Mouse (Mus musculus): Measurements from ENCODE around the gene Hist4h4. TPM values are rescaled to one million over a fixed set of nuclear protein-coding genes. Genes with fewer than 3 reads are reported as not detected.

The Hist4h4 gene
- polyA plus RNA-seq, 1 experiment from 2014 or later = 0.44 TPM

GRCm38 (mm10) chr6:136776392-136776791 lies 27.8 kb downstream of the Hist4h4 start:
- no peaks in the 10 kb centered on the region for H3K4me1 ChIP-seq
- no peak overlapping the region for H3K9ac ChIP-seq (replicated peaks)
- no peak overlapping the region for H3K4me3 ChIP-seq (replicated peaks)
- H3K4me2 ChIP-seq = no peak overlapping the region
- ATAC-seq (ENCODE audit: low FRiP score) = no peak
- H3K27me3 ChIP-seq (replicated peaks) = no peaks in the 10 kb centered on the region
- no peaks in the 10 kb centered on the region for H3K9me3 ChIP-seq (replicated peaks)
- H3K27ac ChIP-seq (replicated peaks) = no peak overlapping the region
- H3K36me3 ChIP-seq = no peaks in the 10 kb centered on the region
- 84% methylated on average over 1 of the region's 1 CpGs for WGBS

GRCm38 (mm10) chr6:136769859-136770258 lies 34.4 kb downstream of the Hist4h4 start:
- Histone ChIP-seq H3K4me1 (no peaks in the 10 kb centered on the region), H3K27ac (replicated peaks) (no peak overlapping the region), H3K27me3 (replicated peaks) (no peaks in the 10 kb centered on the region), H3K36me3 (no peaks in the 10 kb centered on the region), H3K9me3 (replicated peaks) (no peaks in the 10 kb centered on the region), H3K9ac (replicated peaks) (no peak overlapping the region), H3K4me2 (no peak overlapping the region), H3K4me3 (replicated peaks) (no peak overlapping the region)
- no peak for ATAC-seq (ENCODE audit: low FRiP score)
- 84% methylated on average over 7 of the region's 7 CpGs for WGBS

GRCm38 (mm10) chr6:136769143-136769542 lies 35.1 kb downstream of the Hist4h4 start:
- H3K9me3 ChIP-seq (replicated peaks) = no peaks in the 10 kb centered on the region
- H3K4me3 ChIP-seq (replicated peaks) = no peak overlapping the region
- WGBS = 90% methylated on average over 8 of the region's 8 CpGs
- no peak overlapping the region for H3K27ac ChIP-seq (replicated peaks)
- no peaks in the 10 kb centered on the region for H3K27me3 ChIP-seq (replicated peaks)
- no peak overlapping the region for H3K9ac ChIP-seq (replicated peaks)
- H3K4me1 ChIP-seq = no peaks in the 10 kb centered on the region
- no peak overlapping the region for H3K4me2 ChIP-seq
- ATAC-seq (ENCODE audit: low FRiP score) = no peak
- H3K36me3 ChIP-seq = no peaks in the 10 kb centered on the region

GRCm38 (mm10) chr6:136763912-136764311 lies 40.3 kb downstream of the Hist4h4 start:
- H3K36me3 ChIP-seq = no peaks in the 10 kb centered on the region
- H3K9me3 ChIP-seq (replicated peaks) = no peaks in the 10 kb centered on the region
- no peaks in the 10 kb centered on the region for H3K4me1 ChIP-seq
- no peak overlapping the region for H3K4me3 ChIP-seq (replicated peaks)
- ATAC-seq (ENCODE audit: low FRiP score) = no peak
- no peak overlapping the region for H3K9ac ChIP-seq (replicated peaks)
- H3K4me2 ChIP-seq = no peak overlapping the region
- no peaks in the 10 kb centered on the region for H3K27me3 ChIP-seq (replicated peaks)
- H3K27ac ChIP-seq (replicated peaks) = no peak overlapping the region
- 74% methylated on average over 1 of the region's 1 CpGs for WGBS

Small RNAs within 50 kb of the gene (microRNA-seq; reads per million reads assigned to microRNA genes)
- not detected for gene Gm44364

Other genes starting within 250 kb of the Hist4h4 start
- gene Plbd1, start 142.5 kb downstream of the Hist4h4 start, polyA plus RNA-seq (2015; fragmentation: Nextera tagmentation; extraction: Ambion mirVana) = 0.72 and 3.1 TPM in 2 replicates
- gene Gucy2c, start 22.6 kb downstream of the Hist4h4 start, polyA plus RNA-seq (2015; fragmentation: Nextera tagmentation; extraction: Ambion mirVana) = 0.23 and 5.5 TPM in 2 replicates
- gene H2afj, start 3.8 kb upstream of the Hist4h4 start, polyA plus RNA-seq (2015; fragmentation: Nextera tagmentation; extraction: Ambion mirVana) = 106 and 119 TPM in 2 replicates
- gene BC049715, start 23.2 kb upstream of the Hist4h4 start, polyA plus RNA-seq (2015; fragmentation: Nextera tagmentation; extraction: Ambion mirVana) = 1.5 and 2.8 TPM in 2 replicates
- 71.1 and 80.0 TPM in 2 replicates for gene Wbp11, start 23.8 kb upstream of the Hist4h4 start, polyA plus RNA-seq (2015; fragmentation: Nextera tagmentation; extraction: Ambion mirVana)
- gene Smco3, start 31.0 kb upstream of the Hist4h4 start, polyA plus RNA-seq (2015; fragmentation: Nextera tagmentation; extraction: Ambion mirVana) = 2.5 and 3.0 TPM in 2 replicates
- 0.23 and 2.3 TPM in 2 replicates for gene Art4, start 53.3 kb upstream of the Hist4h4 start, polyA plus RNA-seq (2015; fragmentation: Nextera tagmentation; extraction: Ambion mirVana)
- gene Mgp, start 71.4 kb upstream of the Hist4h4 start, polyA plus RNA-seq (2015; fragmentation: Nextera tagmentation; extraction: Ambion mirVana) = 28.4 and 40.1 TPM in 2 replicates
- gene Erp27, start 117.8 kb upstream of the Hist4h4 start, polyA plus RNA-seq (2015; fragmentation: Nextera tagmentation; extraction: Ambion mirVana) = 0.82 TPM in 1 of 2 replicates, not detected in the other
- gene Pde6h, start 119.4 kb upstream of the Hist4h4 start, polyA plus RNA-seq (2015; fragmentation: Nextera tagmentation; extraction: Ambion mirVana) = 0.33 TPM in 1 of 2 replicates, not detected in the other
- gene Arhgdib, start 137.5 kb upstream of the Hist4h4 start, polyA plus RNA-seq (2015; fragmentation: Nextera tagmentation; extraction: Ambion mirVana) = 13.8 and 95.4 TPM in 2 replicates

Measured in neural tube, embryonic 15.5 days (tissue).